Mouse (Mus musculus): ENCODE results near the gene Nipal3.

- TF ChIP-seq TAL1 (IDR thresholded peaks at IDR 0.05; ENCODE audit: low read length) (no peak), GATA1 (IDR thresholded peaks at IDR 0.05; ENCODE audit: low read length) (no peak)
Measured at GRCm38 (mm10) chr4:135539056-135539455, 44.2 kb upstream of the Nipal3 start.

All from erythroblast, embryonic 14.5 days (primary cell).